In the genomic region with DNA sequence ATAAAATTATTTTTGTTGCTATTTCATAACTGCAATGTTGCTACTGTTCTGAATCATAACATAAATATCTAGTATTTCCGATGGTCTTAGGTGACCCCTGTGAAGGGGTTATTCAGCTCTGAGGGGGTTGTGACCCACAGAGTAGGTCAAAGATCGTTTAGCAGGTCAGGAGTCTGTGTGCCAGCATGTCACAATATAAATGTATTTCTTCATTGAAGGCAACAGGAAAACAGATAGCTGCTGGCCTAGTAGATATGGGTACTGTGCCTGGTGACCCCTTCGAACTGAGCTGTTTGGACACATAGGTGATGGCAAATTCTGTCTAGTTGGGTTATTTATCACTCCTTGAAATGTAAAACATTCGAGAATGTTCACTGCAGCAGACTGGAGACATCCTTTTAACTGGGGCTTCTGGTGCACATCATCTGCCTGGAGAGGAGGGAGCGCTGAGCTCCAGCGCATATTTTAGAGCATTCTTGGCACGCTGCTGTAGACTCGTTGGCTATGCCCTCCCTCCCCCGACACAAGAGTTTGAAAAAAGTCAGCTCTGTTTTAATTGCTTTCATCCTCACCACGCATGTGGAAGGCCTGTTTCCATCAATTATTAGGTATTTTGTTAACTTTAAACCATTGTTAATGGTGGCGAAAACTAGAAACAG, we compare ENCODE assay signal across 8 mouse cellular contexts. TPM values are rescaled to one million over a fixed set of nuclear protein-coding genes. Genes with fewer than 3 reads are reported as not detected.
A peak's percentile ranks its signal among the peaks of the same experiment; 100 is the strongest.
DNase-seq lines count a peak whose midpoint lies in the region; ATAC-seq and TF ChIP-seq lines count a peak whose summit lies in the region.

No protein-coding gene starts in this region.

- intact Hi-C loops in heart, postnatal 25 days (cut with DNase I): no loop called here
- intact Hi-C loops in gastrocnemius, postnatal 36 days (cut with DNase I): no loop called here

- no peak for TF ChIP-seq CTCF in brain, embryonic 14.5 days (IDR thresholded peaks at IDR 0.05; ENCODE audit: borderline replicate concordance, extremely low read depth, insufficient read depth, insufficient read length)
- TF ChIP-seq CTCF in lung, embryonic 14.5 days (IDR thresholded peaks at IDR 0.05; ENCODE audit: low read depth): no peak

- WGBS in kidney, embryonic 14.5 days: 42% methylated on average over 11 of the region's 11 CpGs
- 30% methylated on average over 11 of the region's 11 CpGs for WGBS in lung, embryonic 14.5 days

- H3K36me3 ChIP-seq in kidney, embryonic 14.5 days (ENCODE audit: control insufficient read depth, insufficient read depth, low read length): no peaks in the 10 kb centered on the region
- no peaks in the 10 kb centered on the region for H3K36me3 ChIP-seq in lung, embryonic 14.5 days (ENCODE audit: insufficient read depth)

- H3K9ac ChIP-seq in kidney, embryonic 14.5 days (ENCODE audit: low read depth, low read length): no peak overlapping the region
- H3K9ac ChIP-seq in lung, embryonic 14.5 days: no peak overlapping the region

- H3K4me1 ChIP-seq in kidney, embryonic 14.5 days (ENCODE audit: control insufficient read depth, insufficient read depth, low read length): no peaks in the 10 kb centered on the region
- H3K4me1 ChIP-seq in lung, embryonic 14.5 days (ENCODE audit: insufficient read depth): peaks cover 10% of the 10 kb centered on the region

- H3K27ac ChIP-seq in kidney, embryonic 14.5 days (ENCODE audit: low read depth, low read length): no peak overlapping the region
- peak overlapping the region; percentile 18; the same call in 1 of the 2 replicates for H3K27ac ChIP-seq in lung, embryonic 14.5 days (ENCODE audit: low read depth)

- peak; percentile 12; the same call in 1 of the 2 replicates for ATAC-seq in kidney, embryonic 14.5 days (ENCODE audit: low FRiP score, low TSS enrichment)
- ATAC-seq in lung, embryonic 14.5 days (ENCODE audit: insufficient read depth): peak; percentile 79; the same call in 1 of the 2 replicates
- no peak for ATAC-seq in granulocyte monocyte progenitor cell, adult 5-6 weeks (replicated peaks; ENCODE audit: poor library complexity, severe bottlenecking)

- H3K4me3 ChIP-seq in kidney, embryonic 14.5 days (ENCODE audit: low read length): no peak overlapping the region
- no peak overlapping the region for H3K4me3 ChIP-seq in lung, embryonic 14.5 days (ENCODE audit: low read depth, low read length)

- no peak overlapping the region for H3K4me2 ChIP-seq in kidney, embryonic 14.5 days (replicated peaks; ENCODE audit: low read depth, low read length)
- no peak overlapping the region for H3K4me2 ChIP-seq in lung, embryonic 14.5 days

- no peaks in the 10 kb centered on the region for H3K9me3 ChIP-seq in kidney, embryonic 14.5 days (ENCODE audit: control insufficient read depth, low read length)
- H3K9me3 ChIP-seq in lung, embryonic 14.5 days (ENCODE audit: low read depth, low read length): no peaks in the 10 kb centered on the region

- TF ChIP-seq POLR2A in brain, embryonic 14.5 days (IDR thresholded peaks at IDR 0.05; ENCODE audit: borderline replicate concordance, extremely low read depth, insufficient read depth, insufficient read length, poor library complexity, severe bottlenecking): no peak

- peak; percentile 95 for DNase-seq in heart, adult 11 months
- no peak for DNase-seq in heart, postnatal 25 days (ENCODE audit: low spot score)
- peak; percentile 65 for DNase-seq in brain, embryonic 14.5 days (ENCODE audit: low read depth)
- peak; percentile 77 for DNase-seq in lung, embryonic 14.5 days
- no peak for DNase-seq in gastrocnemius, postnatal 36 days
- no peak for DNase-seq in spleen, postnatal 10 days (ENCODE audit: low spot score in 2 of 2)

- no peaks in the 10 kb centered on the region for H3K27me3 ChIP-seq in kidney, embryonic 14.5 days (ENCODE audit: control insufficient read depth, insufficient read depth, low read length)
- no peaks in the 10 kb centered on the region for H3K27me3 ChIP-seq in lung, embryonic 14.5 days (ENCODE audit: insufficient read depth, low read length)

RNA-seq across cellular contexts. Expression of gene Dcbld2, which starts 13.6 kb away (rescaled TPM):
- 10 to 100 TPM; 17.8 to 19.2 TPM for total RNA-seq in heart, postnatal 25 days (2021)
- polyA plus RNA-seq in brain, embryonic 14.5 days (2012; rRNA removed): 20.2 and 31.6 TPM in 2 replicates
- 8.0 and 9.3 TPM in 2 replicates for polyA plus RNA-seq in kidney, embryonic 14.5 days (2014; fragmentation: Nextera tagmentation; extraction: Ambion mirVana)
- polyA plus RNA-seq in lung, embryonic 14.5 days (2014; fragmentation: Nextera tagmentation; extraction: Ambion mirVana): 14.2 and 17.3 TPM in 2 replicates
- total RNA-seq in gastrocnemius, postnatal 36 days (2021): 1 to 10 TPM; 4.0 to 5.7 TPM
- 0.73 and 1.7 TPM in 2 replicates for total RNA-seq in granulocyte monocyte progenitor cell, adult 5-6 weeks (2014; fragmentation: Nextera tagmentation)
- total RNA-seq in granulocyte monocyte progenitor cell, adult 5-6 weeks (2017): 0.09 TPM in 1 of 2 replicates, not detected in the other

Comparison
In these comparisons a context has a peak if more than half of its experiments do, and no peak if none do; other contexts are left out.
1. DNase-seq: peak in heart, adult 11 months (single experiment), brain, embryonic 14.5 days (single experiment) and lung, embryonic 14.5 days (single experiment); none in heart, postnatal 25 days (single experiment), gastrocnemius, postnatal 36 days (0 of 2) and spleen, postnatal 10 days (0 of 2).